Mouse (Mus musculus) midbrain, embryonic 11.5 days (tissue): ENCODE measurements around the gene Prdx1. TPM values are rescaled to one million over a fixed set of nuclear protein-coding genes. Genes with fewer than 3 reads are reported as not detected.

Experiments
- ATAC-seq: fragments of 200-750 bp; cut with Nextera tagmentation; 2 replicates; pipeline ENCODE4 v1.8.0; 2017; ENCODE audit warnings: moderate TSS enrichment, moderate library complexity; ENCODE audit not compliant: low FRiP score
- DNase-seq: peaks from one replicate; pipeline ENCODE4 v3.0.0; 2015; ENCODE audit warnings: low spot score; ENCODE audit errors: missing footprints
- H3K27ac ChIP-seq: fragments of 300-500 bp; sonication (generic); 2 replicates; pipeline ENCODE4 v1.5.1; 2014; ENCODE audit warnings: low read depth, low read length
- H3K27me3 ChIP-seq: fragments of 300-500 bp; sonication (generic); 2 replicates; pipeline ENCODE4 v1.6.1; 2014; ENCODE audit warnings: mild to moderate bottlenecking, low read length, moderate library complexity, mixed read lengths; ENCODE audit not compliant: control insufficient read depth, insufficient read depth
- H3K36me3 ChIP-seq: fragments of 300-500 bp; sonication (generic); 2 replicates; pipeline ENCODE4 v1.6.1; 2014; ENCODE audit warnings: mild to moderate bottlenecking, low read length, moderate library complexity, mixed read lengths; ENCODE audit not compliant: control insufficient read depth, insufficient read depth
- H3K4me1 ChIP-seq: fragments of 300-500 bp; sonication (generic); 2 replicates; pipeline ENCODE4 v1.6.1; 2014; ENCODE audit warnings: low read length; ENCODE audit not compliant: control insufficient read depth, insufficient read depth
- H3K4me2 ChIP-seq: fragments of 300-500 bp; sonication (generic); 2 replicates; pipeline ENCODE4 v1.6.1; 2014; ENCODE audit warnings: mild to moderate bottlenecking, moderate library complexity
- H3K4me3 ChIP-seq: fragments of 300-500 bp; sonication (generic); 2 replicates; pipeline ENCODE4 v1.5.1; 2014; ENCODE audit warnings: low read depth, low read length
- H3K9ac ChIP-seq: fragments of 300-500 bp; sonication (generic); 2 replicates; pipeline ENCODE4 v1.6.1; 2014; ENCODE audit warnings: low read length
- H3K9me3 ChIP-seq: fragments of 300-500 bp; sonication (generic); 2 replicates; pipeline ENCODE4 v1.6.1; 2016; ENCODE audit warnings: low read length; ENCODE audit not compliant: control insufficient read depth
- WGBS: fragments of 180-500 bp; shearing (Covaris S2); extraction: QIAGEN DNeasy Blood & Tissue Kit; methylation state at CpG from one replicate; pipeline ENCODE4 v1.1.7; 2014; 5-methylcytosine and 5-hydroxymethylcytosine counted together
- polyA plus RNA-seq: library from polyadenylated mRNA; unstranded; fragments of >200 nt; fragmentation: Nextera tagmentation; extraction: Ambion mirVana; gene quantifications from 2 replicates; pipeline ENCODE4 v1.2.1, GENCODE M21; 2014

The Prdx1 gene
- 1,035 and 1,053 TPM in 2 replicates for polyA plus RNA-seq

GRCm38 (mm10) chr4:116685402-116686061 is at the start of gene Prdx1:
Gene Prdx1 (plus strand): TSS chr4:116685544.
- H3K27ac ChIP-seq, result peak within 1 kb of the TSS; percentile 86

GRCm38 (mm10) chr4:116638821-116639220 is 46.5 kb upstream of the Prdx1 start:
- Histone ChIP-seq H3K27me3 (no peaks in the 10 kb centered on the region), H3K9ac (no peak overlapping the region), H3K4me1 (no peaks in the 10 kb centered on the region), H3K4me3 (no peak overlapping the region), H3K4me2 (no peak overlapping the region), H3K36me3 (peaks cover 42% of the 10 kb centered on the region), H3K27ac (no peak overlapping the region), H3K9me3 (no peaks in the 10 kb centered on the region)
- WGBS, result 96% methylated on average over 6 of the region's 6 CpGs
- peak; percentile 35 for DNase-seq
- ATAC-seq, result no peak

More at GRCm38 (mm10) chr4:116685402-116686061, at the start of gene Prdx1:
- under 1% methylated on average over 56 of the region's 56 CpGs for WGBS
- peak within 1 kb of the TSS; percentile 76 for H3K9ac ChIP-seq
- peaks cover 10% of the 10 kb centered on the region for H3K4me1 ChIP-seq
- ATAC-seq (peak; percentile 97), DNase-seq (peak; percentile 99)
- H3K4me3 ChIP-seq, result peak within 1 kb of the TSS; percentile 70
- H3K9me3 ChIP-seq, result no peaks in the 10 kb centered on the region
- H3K4me2 ChIP-seq, result peak within 1 kb of the TSS; percentile 75
- H3K27me3 ChIP-seq, result no peaks in the 10 kb centered on the region
- peaks cover 7% of the 10 kb centered on the region; the same call in 1 of the 2 replicates for H3K36me3 ChIP-seq

- H3K9ac ChIP-seq, result no peak overlapping the region
- H3K4me1 ChIP-seq, result no peaks in the 10 kb centered on the region; the same call in 1 of the 2 replicates
- ATAC-seq, result no peak
- no peak overlapping the region for H3K27ac ChIP-seq
- DNase-seq, result peak; percentile 68
- H3K9me3 ChIP-seq, result no peaks in the 10 kb centered on the region
- no peak overlapping the region for H3K4me2 ChIP-seq
- peaks cover 33% of the 10 kb centered on the region for H3K36me3 ChIP-seq
- H3K27me3 ChIP-seq, result no peaks in the 10 kb centered on the region
- H3K4me3 ChIP-seq, result no peak overlapping the region
- WGBS, result 90% methylated on average over 1 of the region's 1 CpGs
Observed at GRCm38 (mm10) chr4:116642071-116642470, 43.3 kb upstream of the Prdx1 start.

GRCm38 (mm10) chr4:116644326-116644725 is 41.0 kb upstream of the Prdx1 start:
- Histone ChIP-seq H3K27me3 (no peaks in the 10 kb centered on the region), H3K4me3 (no peak overlapping the region), H3K4me2 (no peak overlapping the region), H3K4me1 (peaks cover 6% of the 10 kb centered on the region; the same call in 1 of the 2 replicates), H3K27ac (no peak overlapping the region), H3K9ac (no peak overlapping the region), H3K36me3 (peaks cover 23% of the 10 kb centered on the region), H3K9me3 (no peaks in the 10 kb centered on the region)
- ATAC-seq, result no peak
- WGBS, result 64% methylated on average over 6 of the region's 6 CpGs
- peak; percentile 85 for DNase-seq

- Histone ChIP-seq H3K4me2 (no peak overlapping the region), H3K9me3 (no peaks in the 10 kb centered on the region), H3K36me3 (peaks cover 20% of the 10 kb centered on the region), H3K27ac (no peak overlapping the region), H3K9ac (no peak overlapping the region), H3K4me3 (no peak overlapping the region), H3K4me1 (peaks cover 15% of the 10 kb centered on the region), H3K27me3 (no peaks in the 10 kb centered on the region)
- WGBS, result 93% methylated on average over 7 of the region's 7 CpGs
- DNase-seq (peak; percentile 77), ATAC-seq (no peak)
Observed at GRCm38 (mm10) chr4:116645624-116646023, 39.7 kb upstream of the Prdx1 start.

- H3K4me2 ChIP-seq, result peak overlapping the region; percentile 60; the same call in 1 of the 2 replicates
- H3K27ac ChIP-seq, result no peak overlapping the region
- H3K36me3 ChIP-seq, result peaks cover 7% of the 10 kb centered on the region
- no peak for ATAC-seq
- no peak overlapping the region for H3K4me3 ChIP-seq
- no peaks in the 10 kb centered on the region for H3K27me3 ChIP-seq
- no peak for DNase-seq
- H3K9me3 ChIP-seq, result no peaks in the 10 kb centered on the region
- no peak overlapping the region for H3K9ac ChIP-seq
- WGBS, result 97% methylated on average over 2 of the region's 2 CpGs
- peaks cover 15% of the 10 kb centered on the region for H3K4me1 ChIP-seq
Observed at GRCm38 (mm10) chr4:116649411-116649810, 35.9 kb upstream of the Prdx1 start.

GRCm38 (mm10) chr4:116650365-116650764 is 35.0 kb upstream of the Prdx1 start:
- 39% methylated on average over 5 of the region's 5 CpGs for WGBS
- Histone ChIP-seq H3K4me2 (peak overlapping the region; percentile 60), H3K9ac (peak overlapping the region; percentile 84), H3K36me3 (peaks cover 6% of the 10 kb centered on the region), H3K9me3 (no peaks in the 10 kb centered on the region), H3K27me3 (no peaks in the 10 kb centered on the region), H3K27ac (no peak overlapping the region), H3K4me1 (peaks cover 15% of the 10 kb centered on the region), H3K4me3 (peak overlapping the region; percentile 65)
- DNase-seq (peak; percentile 84), ATAC-seq (no peak)

GRCm38 (mm10) chr4:116650924-116651796 is 34.2 kb upstream of the Prdx1 start, which contains the start of gene Akr1a1:
Gene Akr1a1 (minus strand): TSS chr4:116651680.
- H3K9ac ChIP-seq, result peak within 1 kb of the TSS; percentile 84
- H3K27me3 ChIP-seq, result no peaks in the 10 kb centered on the region
- ATAC-seq (peak; percentile 99), DNase-seq (peak; percentile 98)
- under 1% methylated on average over 39 of the region's 39 CpGs for WGBS
- H3K9me3 ChIP-seq, result no peaks in the 10 kb centered on the region
- peak within 1 kb of the TSS; percentile 42; the same call in 1 of the 2 replicates for H3K27ac ChIP-seq
- H3K4me2 ChIP-seq, result peak within 1 kb of the TSS; percentile 60
- peak within 1 kb of the TSS; percentile 65 for H3K4me3 ChIP-seq
- peaks cover 5% of the 10 kb centered on the region; the same call in 1 of the 2 replicates for H3K36me3 ChIP-seq
- H3K4me1 ChIP-seq, result peaks cover 15% of the 10 kb centered on the region

GRCm38 (mm10) chr4:116651797-116652135 is 33.6 kb upstream of the Prdx1 start:
- no peaks in the 10 kb centered on the region for H3K27me3 ChIP-seq
- H3K4me1 ChIP-seq, result peaks cover 15% of the 10 kb centered on the region
- H3K36me3 ChIP-seq, result peaks cover 5% of the 10 kb centered on the region; the same call in 1 of the 2 replicates
- H3K4me3 ChIP-seq, result peak overlapping the region; percentile 65
- H3K9me3 ChIP-seq, result no peaks in the 10 kb centered on the region
- peak; percentile 56 for ATAC-seq
- 17% methylated on average over 6 of the region's 6 CpGs for WGBS
- no peak overlapping the region for H3K27ac ChIP-seq
- H3K4me2 ChIP-seq, result peak overlapping the region; percentile 60
- peak overlapping the region; percentile 84 for H3K9ac ChIP-seq
- no peak for DNase-seq
